Mouse (Mus musculus) testis, adult 2 months (tissue): ENCODE results near the gene Trpv6.

Source experiments
- CTCF ChIP-seq: fragments of 200-500 bp; IDR thresholded peaks from 2 replicates; pipeline ENCODE4 v1.5.1; 2012; ENCODE audit warnings: low read depth, mild to moderate bottlenecking, inconsistent platforms, low read length, moderate library complexity; ENCODE audit not compliant: control insufficient read depth, insufficient read depth, insufficient replicate concordance
- POLR2A ChIP-seq: fragments of 200-500 bp; IDR thresholded peaks from 2 replicates; pipeline ENCODE4 v1.6.1; 2012; ENCODE audit warnings: low read depth, mild to moderate bottlenecking, inconsistent platforms, low read length, moderate library complexity; ENCODE audit not compliant: control insufficient read depth

GRCm38 (mm10) chr6:41684131-41684530, 47.9 kb upstream of the Trpv6 start, which contains the start of gene Llcfc1:
- TF ChIP-seq CTCF = no peak
- TF ChIP-seq POLR2A = no peak; the same call in 1 of the 2 replicates
